Mouse (Mus musculus) heart, postnatal 0 days (tissue): Measurements from ENCODE around the gene Dnajc7. TPM values are rescaled to one million over a fixed set of nuclear protein-coding genes. Genes with fewer than 3 reads are reported as not detected.
A peak's percentile ranks its signal among the peaks of the same experiment; 100 is the strongest.

Experiments
- ATAC-seq: fragments of 200-750 bp; cut with Nextera tagmentation; 2 replicates; pipeline ENCODE4 v1.8.0; 2017; ENCODE audit warnings: low read depth, moderate number of reproducible peaks, moderate library complexity; ENCODE audit not compliant: insufficient read depth
- DNase-seq: peaks from one replicate; pipeline ENCODE4 v3.0.0-alpha.2; 2016; ENCODE audit warnings: low spot score
- H3K27ac ChIP-seq: fragments of 300-500 bp; sonication (generic); 2 replicates; pipeline ENCODE4 v1.5.1; 2014; ENCODE audit warnings: low read depth, mild to moderate bottlenecking
- H3K27me3 ChIP-seq: fragments of 300-500 bp; sonication (generic); 2 replicates; pipeline ENCODE4 v1.6.1; 2014; ENCODE audit warnings: low read length, mixed read lengths; ENCODE audit not compliant: control insufficient read depth, insufficient read depth
- H3K36me3 ChIP-seq: fragments of 300-500 bp; sonication (generic); replicated peaks from 2 replicates; pipeline ENCODE4 v1.6.1; 2014; ENCODE audit warnings: low read length, mixed read lengths; ENCODE audit not compliant: control insufficient read depth, insufficient read depth
- H3K4me1 ChIP-seq: fragments of 300-500 bp; sonication (generic); 2 replicates; pipeline ENCODE4 v1.6.1; 2014; ENCODE audit warnings: antibody characterized with exemption; ENCODE audit not compliant: control insufficient read depth, insufficient read depth
- H3K4me2 ChIP-seq: fragments of 300-500 bp; sonication (generic); 2 replicates; pipeline ENCODE4 v1.6.1; 2014; ENCODE audit warnings: low read depth, mild to moderate bottlenecking, low read length, moderate library complexity
- H3K4me3 ChIP-seq: fragments of 300-500 bp; sonication (generic); 2 replicates; pipeline ENCODE4 v1.5.1; 2014; ENCODE audit warnings: low read depth, low read length
- H3K9ac ChIP-seq: fragments of 300-500 bp; sonication (generic); replicated peaks from 2 replicates; pipeline ENCODE4 v1.6.1; 2014; ENCODE audit warnings: low read depth, low read length, mixed read lengths
- H3K9me3 ChIP-seq: fragments of 300-500 bp; sonication (generic); replicated peaks from 2 replicates; pipeline ENCODE4 v1.6.1; 2016; ENCODE audit warnings: low read length; ENCODE audit not compliant: control insufficient read depth
- CTCF ChIP-seq: IDR thresholded peaks from 2 replicates; pipeline ENCODE4 v1.5.1; 2016; ENCODE audit warnings: antibody characterized with exemption, control low read depth, low read depth
- EP300 ChIP-seq: IDR thresholded peaks from 2 replicates; pipeline ENCODE4 v1.6.1; 2016; ENCODE audit warnings: antibody characterized with exemption, low read depth
- WGBS: fragments of 180-500 bp; shearing (Covaris S2); extraction: QIAGEN DNeasy Blood & Tissue Kit; methylation state at CpG from one replicate; pipeline ENCODE4 v1.1.7; 2014; 5-methylcytosine and 5-hydroxymethylcytosine counted together
- polyA plus RNA-seq: library from polyadenylated mRNA; unstranded; fragments of >200 nt; fragmentation: Nextera tagmentation; extraction: Ambion mirVana; gene quantifications from 2 replicates; pipeline ENCODE4 v1.2.1, GENCODE M21; 2015
- total RNA-seq: library from RNA; depleted of rRNA; stranded (reverse); fragments of >200 nt; gene quantifications from 2 replicates; pipeline ENCODE4 v1.2.3, GENCODE M21; 2014; ENCODE audit warnings: low replicate concordance

Dnajc7 gene
- total and polyA plus RNA-seq, 2 experiments from 2014 or later = 98.5 to 173 TPM

GRCm38 (mm10) chr11:100545746-100546085, 74.3 kb downstream of the Dnajc7 start:
- H3K27me3 ChIP-seq = no peaks in the 10 kb centered on the region
- peak overlapping the region; percentile 12; the same call in 1 of the 2 replicates for H3K9ac ChIP-seq
- peak overlapping the region; percentile 70 for H3K4me2 ChIP-seq
- TF ChIP-seq EP300 = no peak
- TF ChIP-seq CTCF = no peak
- 0 out of 2 replicates have a peak, but pooled peaks cover 5% of the 10 kb centered on the region for H3K4me1 ChIP-seq
- peak overlapping the region; percentile 63 for H3K27ac ChIP-seq
- WGBS = 20% methylated on average over 7 of the region's 7 CpGs
- H3K4me3 ChIP-seq = peak overlapping the region; percentile 54
- no peaks in the 10 kb centered on the region for H3K9me3 ChIP-seq
- H3K36me3 ChIP-seq = no peaks in the 10 kb centered on the region
- no peak for DNase-seq
- peak; percentile 19 for ATAC-seq

- no peaks in the 10 kb centered on the region for H3K27me3 ChIP-seq
- H3K4me1 ChIP-seq = 0 out of 2 replicates have a peak, but pooled peaks cover 5% of the 10 kb centered on the region
- ATAC-seq (peak; percentile 99), DNase-seq (peak; percentile 97)
- WGBS = 5% methylated on average over 26 of the region's 28 CpGs
- no peaks in the 10 kb centered on the region for H3K9me3 ChIP-seq
- TF ChIP-seq CTCF = peak; percentile 25; the same call in 1 of the 2 replicates
- peak; percentile 45; the same call in 1 of the 2 replicates for TF ChIP-seq EP300
- no peaks in the 10 kb centered on the region for H3K36me3 ChIP-seq
- H3K4me3 ChIP-seq = peak within 1 kb of the TSS; percentile 54
- peak within 1 kb of the TSS; percentile 70 for H3K4me2 ChIP-seq
- peak within 1 kb of the TSS; percentile 44; the same call in 1 of the 2 replicates for H3K9ac ChIP-seq
- peak within 1 kb of the TSS; percentile 69 for H3K27ac ChIP-seq
Measured at GRCm38 (mm10) chr11:100544832-100545745, 74.9 kb downstream of the Dnajc7 start, which contains the start of gene Ttc25. Ttc25 (plus strand) TSS chr11:100545607.

DNA sequence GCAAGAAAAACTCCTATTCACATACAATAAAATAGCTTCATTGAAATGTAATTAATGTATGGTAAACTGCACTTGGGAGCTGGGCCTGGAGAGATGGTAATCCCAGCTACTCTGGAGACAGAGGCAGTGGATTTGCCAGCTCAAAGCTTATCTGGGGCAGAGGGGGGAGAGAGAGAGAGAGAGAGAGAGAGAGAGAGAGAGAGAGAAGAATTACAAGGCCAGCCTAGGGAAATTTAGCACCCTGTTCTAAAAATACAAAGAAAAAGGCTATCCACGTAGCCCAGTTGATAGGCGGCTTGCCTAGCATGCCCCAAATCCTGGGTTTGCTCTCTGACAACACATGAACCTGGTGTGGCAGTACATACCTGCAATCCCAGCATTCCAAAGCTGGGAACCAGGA, 78.4 kb downstream of the Dnajc7 start:
- Histone ChIP-seq H3K36me3 (no peaks in the 10 kb centered on the region), H3K27me3 (no peaks in the 10 kb centered on the region), H3K4me2 (no peak overlapping the region), H3K4me3 (no peak overlapping the region), H3K9ac (no peak overlapping the region), H3K4me1 (0 out of 2 replicates have a peak, but pooled peaks cover 5% of the 10 kb centered on the region), H3K9me3 (no peaks in the 10 kb centered on the region), H3K27ac (no peak overlapping the region)
- 60% methylated on average over 2 of the region's 2 CpGs for WGBS
- ATAC-seq (no peak), DNase-seq (no peak)
- TF ChIP-seq EP300 = no peak
- no peak for TF ChIP-seq CTCF

DNA sequence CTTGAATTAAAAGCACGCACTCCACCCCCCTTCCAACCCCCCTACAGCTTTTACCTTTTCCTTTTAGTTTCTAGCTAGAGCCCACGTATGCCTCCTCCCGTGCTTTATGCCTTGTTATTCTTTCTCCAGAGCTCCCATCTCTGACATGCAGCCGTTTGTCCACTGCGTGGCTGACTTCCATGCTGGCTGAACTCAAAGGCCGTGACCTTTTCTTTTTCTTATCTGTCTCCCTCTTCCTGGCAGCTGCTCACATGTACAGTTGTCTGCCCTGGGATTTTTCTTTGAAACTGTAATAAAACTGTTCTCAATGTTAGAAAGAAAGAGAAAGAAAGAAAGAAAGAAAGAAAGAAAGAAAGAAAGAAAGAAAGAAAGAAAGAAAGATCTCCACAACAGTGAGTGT, 79.0 kb downstream of the Dnajc7 start:
- Histone ChIP-seq H3K36me3 (no peaks in the 10 kb centered on the region), H3K27ac (no peak overlapping the region), H3K27me3 (no peaks in the 10 kb centered on the region), H3K4me1 (0 out of 2 replicates have a peak, but pooled peaks cover 5% of the 10 kb centered on the region), H3K4me2 (no peak overlapping the region), H3K9ac (no peak overlapping the region), H3K9me3 (no peaks in the 10 kb centered on the region), H3K4me3 (no peak overlapping the region)
- DNase-seq = no peak
- WGBS = 31% methylated on average over 6 of the region's 6 CpGs
- ATAC-seq = no peak
- TF ChIP-seq CTCF (no peak), EP300 (no peak)

- Histone ChIP-seq H3K4me2 (no peak overlapping the region), H3K27me3 (no peaks in the 10 kb centered on the region), H3K9ac (no peak overlapping the region), H3K4me1 (no peaks in the 10 kb centered on the region), H3K9me3 (no peaks in the 10 kb centered on the region), H3K27ac (no peak overlapping the region), H3K4me3 (no peak overlapping the region), H3K36me3 (no peaks in the 10 kb centered on the region)
- ATAC-seq = no peak
- TF ChIP-seq EP300 (no peak), CTCF (no peak)
- no peak for DNase-seq
Measured at GRCm38 (mm10) chr11:100536466-100536865, 83.5 kb downstream of the Dnajc7 start.
